Mouse (Mus musculus) stomach, postnatal 0 days (tissue): ENCODE results near the gene Gm11733. TPM values are rescaled to one million over a fixed set of nuclear protein-coding genes. Genes with fewer than 3 reads are reported as not detected.

Source experiments
- ATAC-seq: fragments of 200-750 bp; cut with Nextera tagmentation; 2 replicates; pipeline ENCODE4 v1.8.0; 2017; ENCODE audit not compliant: low FRiP score, low TSS enrichment
- DNase-seq: peaks from one replicate; pipeline ENCODE4 v3.0.0-alpha.2; 2016; ENCODE audit warnings: low spot score
- H3K27ac ChIP-seq: fragments of 300-500 bp; sonication (generic); replicated peaks from 2 replicates; pipeline ENCODE4 v1.5.1; 2014; ENCODE audit warnings: mild to moderate bottlenecking, control low read depth
- H3K27me3 ChIP-seq: fragments of 300-500 bp; sonication (generic); 2 replicates; pipeline ENCODE4 v1.6.1; 2014; ENCODE audit warnings: low read length; ENCODE audit not compliant: control insufficient read depth, insufficient read depth
- H3K36me3 ChIP-seq: fragments of 300-500 bp; sonication (generic); 2 replicates; pipeline ENCODE4 v1.6.1; 2014; ENCODE audit warnings: low read length, mixed read lengths; ENCODE audit not compliant: control insufficient read depth, insufficient read depth
- H3K4me1 ChIP-seq: fragments of 300-500 bp; sonication (generic); replicated peaks from 2 replicates; pipeline ENCODE4 v1.6.1; 2014; ENCODE audit warnings: antibody characterized with exemption; ENCODE audit not compliant: control insufficient read depth, insufficient read depth
- H3K4me2 ChIP-seq: fragments of 300-500 bp; sonication (generic); replicated peaks from 2 replicates; pipeline ENCODE4 v1.6.1; 2014; ENCODE audit warnings: low read depth, mild to moderate bottlenecking, control low read depth, moderate library complexity
- H3K4me3 ChIP-seq: fragments of 300-500 bp; sonication (generic); 2 replicates; pipeline ENCODE4 v1.5.1; 2014; ENCODE audit warnings: low read depth, low read length, control low read depth
- H3K9ac ChIP-seq: fragments of 300-500 bp; sonication (generic); 2 replicates; pipeline ENCODE4 v1.6.1; 2014; ENCODE audit warnings: mild to moderate bottlenecking, low read length, control low read depth, mixed read lengths
- H3K9me3 ChIP-seq: fragments of 300-500 bp; sonication (generic); 2 replicates; pipeline ENCODE4 v1.6.1; 2016; ENCODE audit warnings: low read length; ENCODE audit not compliant: control insufficient read depth
- CTCF ChIP-seq: IDR thresholded peaks from 2 replicates; pipeline ENCODE4 v1.5.1; 2016; ENCODE audit warnings: antibody characterized with exemption, low read depth, mild to moderate bottlenecking, moderate library complexity
- EP300 ChIP-seq: optimal IDR thresholded peaks from 2 replicates; pipeline ENCODE3; 2016; ENCODE audit warnings: antibody characterized with exemption
- WGBS: fragments of 180-500 bp; shearing (Covaris S2); extraction: QIAGEN DNeasy Blood & Tissue Kit; methylation state at CpG from one replicate; pipeline ENCODE4 v1.1.7; 2014; 5-methylcytosine and 5-hydroxymethylcytosine counted together
- polyA plus RNA-seq: library from polyadenylated mRNA; unstranded; fragments of >200 nt; fragmentation: Nextera tagmentation; extraction: Ambion mirVana; gene quantifications from 2 replicates; pipeline ENCODE4 v1.2.1, GENCODE M21; 2015

The Gm11733 gene
- polyA plus RNA-seq, 1 experiment from 2014 or later: not detected

- H3K36me3 ChIP-seq: no peaks in the 10 kb centered on the region
- H3K27me3 ChIP-seq: no peaks in the 10 kb centered on the region
- no peak for DNase-seq
- no peaks in the 10 kb centered on the region for H3K4me1 ChIP-seq
- no peak for ATAC-seq
- 87% methylated on average over 3 of the region's 3 CpGs for WGBS
- no peak overlapping the region for H3K9ac ChIP-seq
- TF ChIP-seq EP300 (no peak), CTCF (no peak)
- no peaks in the 10 kb centered on the region for H3K9me3 ChIP-seq
- no peak overlapping the region for H3K27ac ChIP-seq
- H3K4me2 ChIP-seq: no peak overlapping the region
- no peak overlapping the region for H3K4me3 ChIP-seq
These were observed 32.2 kb downstream of the Gm11733 start for GRCm38 (mm10) chr11:117516422-117516796.

DNA sequence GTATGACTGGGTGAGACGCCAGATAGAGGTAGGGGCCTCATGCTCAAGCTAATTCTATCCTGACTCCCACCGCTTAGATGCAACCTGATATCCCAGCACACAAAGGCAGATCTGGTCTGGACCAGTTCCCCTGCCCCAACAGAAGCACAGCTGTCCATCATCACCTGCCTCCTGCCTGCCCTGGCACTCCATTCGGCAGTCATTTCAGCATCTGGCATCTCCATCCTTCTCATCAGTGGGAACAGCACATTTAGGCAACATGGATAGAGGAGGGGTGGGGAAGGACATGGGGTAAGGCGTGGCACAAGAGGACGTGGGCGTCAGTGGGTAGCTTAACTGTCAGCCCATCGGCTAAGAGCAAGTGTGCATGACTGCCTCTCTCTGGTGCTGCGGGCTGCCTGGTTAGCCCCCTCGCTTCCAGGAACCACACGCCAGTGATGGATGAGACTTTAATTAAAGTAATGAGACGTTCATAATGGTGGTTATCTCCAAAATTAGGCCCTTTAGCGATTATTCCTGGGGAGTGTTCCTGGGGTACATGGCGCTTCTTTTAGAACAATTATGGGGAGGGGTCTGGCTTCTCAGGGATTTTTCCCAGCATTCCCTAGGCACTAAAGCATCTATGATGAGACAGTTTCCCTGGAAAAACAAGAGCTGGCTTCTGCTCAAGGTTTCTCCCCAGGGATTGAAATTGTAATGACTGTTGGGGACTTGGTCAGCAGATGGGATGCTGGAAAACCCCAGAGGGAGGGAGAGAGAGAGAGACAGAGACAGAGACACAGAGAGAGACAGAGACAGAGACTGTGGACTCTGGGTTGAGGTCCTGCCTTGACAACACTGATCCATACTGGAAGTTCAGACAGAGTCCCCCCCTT, 38.0 kb downstream of the Gm11733 start:
- H3K9me3 ChIP-seq: no peaks in the 10 kb centered on the region
- WGBS: 71% methylated on average over 13 of the region's 13 CpGs
- H3K36me3 ChIP-seq: no peaks in the 10 kb centered on the region
- H3K4me3 ChIP-seq: no peak overlapping the region
- peaks cover 3% of the 10 kb centered on the region; the same call in 1 of the 2 replicates for H3K4me1 ChIP-seq
- no peak overlapping the region for H3K4me2 ChIP-seq
- DNase-seq (no peak), ATAC-seq (no peak)
- H3K27ac ChIP-seq: peak overlapping the region; percentile 75; the same call in 1 of the 2 replicates
- H3K9ac ChIP-seq: no peak overlapping the region
- TF ChIP-seq CTCF (no peak), EP300 (no peak)
- no peaks in the 10 kb centered on the region for H3K27me3 ChIP-seq

DNA sequence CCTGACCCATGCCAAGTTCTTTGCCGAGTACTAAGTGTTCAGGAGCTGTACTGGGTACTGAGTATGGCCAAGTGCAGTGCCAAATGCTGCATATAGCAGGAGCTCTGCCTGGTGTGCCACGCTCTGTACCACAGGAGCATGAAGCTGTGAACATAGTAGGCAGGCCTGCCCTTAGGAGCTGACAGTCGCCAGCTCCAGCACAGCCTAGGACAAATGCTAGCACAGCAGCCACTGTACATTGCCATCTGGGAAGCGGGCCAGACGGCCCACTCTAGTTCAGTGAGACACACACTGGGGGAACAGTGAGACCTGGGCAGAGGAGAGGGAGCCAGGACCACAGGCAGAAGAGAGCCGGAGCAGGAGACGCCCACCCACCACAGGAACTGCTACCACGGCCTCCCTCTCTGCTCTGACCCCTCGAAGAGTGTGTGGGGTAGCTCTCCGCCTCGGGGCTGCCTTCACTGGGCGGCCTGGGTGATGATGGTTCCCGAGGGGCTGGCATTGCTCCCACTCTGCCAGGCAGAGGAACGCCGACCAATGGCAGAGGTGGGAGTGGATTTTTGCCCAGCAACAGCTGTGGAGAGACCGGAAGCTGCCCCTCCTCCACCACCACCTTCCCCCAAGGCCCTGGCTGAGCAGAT, 38.8 kb downstream of the Gm11733 start:
- WGBS: 49% methylated on average over 16 of the region's 16 CpGs
- DNase-seq (peak; percentile 59), ATAC-seq (peak; percentile 61; the same call in 1 of the 2 replicates)
- peak overlapping the region; percentile 75 for H3K27ac ChIP-seq
- no peaks in the 10 kb centered on the region for H3K27me3 ChIP-seq
- no peak overlapping the region for H3K4me2 ChIP-seq
- TF ChIP-seq EP300: no peak
- TF ChIP-seq CTCF: no peak
- H3K4me3 ChIP-seq: no peak overlapping the region
- no peak overlapping the region for H3K9ac ChIP-seq
- H3K36me3 ChIP-seq: no peaks in the 10 kb centered on the region
- peaks cover 3% of the 10 kb centered on the region; the same call in 1 of the 2 replicates for H3K4me1 ChIP-seq
- H3K9me3 ChIP-seq: no peaks in the 10 kb centered on the region

DNA sequence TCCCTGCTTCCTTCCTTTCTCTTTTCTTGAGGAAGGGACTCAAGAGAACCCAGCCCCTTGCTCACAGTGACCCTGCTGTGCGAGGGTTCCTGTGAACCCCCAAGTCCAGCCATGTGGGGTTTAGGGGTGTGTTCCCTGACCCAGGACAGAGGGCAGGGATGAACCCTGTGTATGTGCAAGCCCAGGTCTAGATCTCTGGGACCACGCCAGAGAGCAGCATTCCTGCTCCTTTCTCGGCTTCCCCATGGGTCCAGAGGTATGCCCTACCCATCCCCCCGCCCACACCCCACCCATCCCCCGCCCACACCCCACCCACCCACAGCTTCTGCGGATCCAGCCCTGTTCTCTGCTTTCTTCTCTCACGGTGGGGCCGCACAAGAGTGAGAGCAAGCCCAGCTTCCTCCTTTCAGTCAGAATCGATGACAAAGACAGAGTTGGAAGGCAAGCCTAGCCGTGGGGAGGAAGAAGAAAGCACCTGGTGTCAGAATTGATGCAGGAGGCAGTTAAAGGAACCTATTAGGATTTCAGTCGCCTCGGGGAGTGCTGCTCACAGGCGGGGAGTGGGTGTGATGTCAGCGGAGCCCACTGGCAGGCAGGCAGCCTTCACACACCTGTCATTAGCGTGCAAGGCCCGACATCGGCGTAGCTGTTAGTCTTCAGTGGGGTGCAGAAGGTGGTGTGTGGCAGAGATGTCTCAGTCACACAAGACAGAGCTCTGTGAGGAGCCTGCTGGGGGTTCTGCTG, 41.6 kb downstream of the Gm11733 start:
- no peak for TF ChIP-seq EP300
- no peak for TF ChIP-seq CTCF
- no peak overlapping the region for H3K4me3 ChIP-seq
- DNase-seq (no peak), ATAC-seq (no peak)
- peaks cover 3% of the 10 kb centered on the region; the same call in 1 of the 2 replicates for H3K4me1 ChIP-seq
- no peak overlapping the region for H3K9ac ChIP-seq
- no peaks in the 10 kb centered on the region for H3K9me3 ChIP-seq
- H3K4me2 ChIP-seq: no peak overlapping the region
- WGBS: 8% methylated on average over 18 of the region's 18 CpGs
- H3K27ac ChIP-seq: no peak overlapping the region
- H3K36me3 ChIP-seq: no peaks in the 10 kb centered on the region
- H3K27me3 ChIP-seq: no peaks in the 10 kb centered on the region

DNA sequence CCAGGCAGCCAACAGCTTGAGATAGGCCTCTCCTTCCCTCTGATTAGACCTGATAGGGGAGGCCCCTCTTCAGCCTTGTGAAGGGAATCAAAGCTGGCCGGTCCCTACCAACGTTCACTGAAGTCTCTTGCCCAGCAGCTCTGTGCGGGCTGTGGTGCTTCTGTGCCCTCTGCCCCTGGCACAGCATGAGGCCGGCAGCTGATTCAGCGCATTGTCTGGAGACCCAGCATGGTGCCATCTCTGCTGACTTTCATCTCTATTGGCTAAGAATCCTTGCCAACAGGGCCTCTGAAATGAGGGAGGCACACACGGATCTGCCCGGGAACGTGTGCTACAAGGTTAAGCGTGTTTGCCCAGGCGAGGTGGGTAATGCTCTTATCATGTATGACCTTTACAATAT, 48.2 kb downstream of the Gm11733 start:
- H3K4me1 ChIP-seq: no peaks in the 10 kb centered on the region
- no peak overlapping the region for H3K9ac ChIP-seq
- no peak overlapping the region for H3K4me3 ChIP-seq
- WGBS: 68% methylated on average over 10 of the region's 10 CpGs
- no peak overlapping the region for H3K4me2 ChIP-seq
- no peak for DNase-seq
- ATAC-seq: no peak
- H3K27me3 ChIP-seq: no peaks in the 10 kb centered on the region
- no peaks in the 10 kb centered on the region for H3K9me3 ChIP-seq
- TF ChIP-seq CTCF (no peak), EP300 (no peak)
- no peaks in the 10 kb centered on the region for H3K36me3 ChIP-seq
- H3K27ac ChIP-seq: no peak overlapping the region
